Mouse (Mus musculus): ENCODE data around the gene Flt3l. TPM values are rescaled to one million over a fixed set of nuclear protein-coding genes. Genes with fewer than 3 reads are reported as not detected.
A peak's percentile ranks its signal among the peaks of the same experiment; 100 is the strongest.

Flt3l gene
- total and polyA plus RNA-seq, 2 experiments from 2014 or later = 1.9 to 2.3 TPM

- ATAC-seq = no peak
- TF ChIP-seq CTCF (IDR thresholded peaks at IDR 0.05; ENCODE audit: low read depth) = no peak
- WGBS = 85% methylated on average over 12 of the region's 12 CpGs
Observed at GRCm38 (mm10) chr7:45137171-45138006, 1.2 kb upstream of the Flt3l start.

GRCm38 (mm10) chr7:45135370-45135769 is 862 bp downstream of the Flt3l start:
- no peak for TF ChIP-seq CTCF (IDR thresholded peaks at IDR 0.05; ENCODE audit: low read depth)
- WGBS = 80% methylated on average over 3 of the region's 3 CpGs
- Histone ChIP-seq H3K27ac (ENCODE audit: low read depth, low read length) (no peak overlapping the region), H3K9ac (no peak overlapping the region), H3K27me3 (ENCODE audit: insufficient read depth, low read length) (0 out of 2 replicates have a peak, but pooled peaks cover 3% of the 10 kb centered on the region), H3K4me3 (ENCODE audit: low read depth, low read length) (no peak overlapping the region), H3K4me2 (ENCODE audit: low read depth) (0 out of 2 replicates have a peak overlapping the region, but pooled peaks have one; percentile 54), H3K9me3 (ENCODE audit: low read length) (no peaks in the 10 kb centered on the region), H3K36me3 (ENCODE audit: insufficient read depth) (no peaks in the 10 kb centered on the region), H3K4me1 (ENCODE audit: insufficient read depth) (no peaks in the 10 kb centered on the region)
- DNase-seq (no peak), ATAC-seq (no peak)

More at GRCm38 (mm10) chr7:45137171-45138006, 1.2 kb upstream of the Flt3l start:
- Histone ChIP-seq H3K4me3 (ENCODE audit: low read depth, low read length) (no peak overlapping the region), H3K27ac (ENCODE audit: low read depth, low read length) (no peak overlapping the region), H3K27me3 (ENCODE audit: insufficient read depth, low read length) (0 out of 2 replicates have a peak, but pooled peaks cover 3% of the 10 kb centered on the region), H3K4me2 (ENCODE audit: low read depth) (no peak overlapping the region), H3K36me3 (ENCODE audit: insufficient read depth) (no peaks in the 10 kb centered on the region), H3K4me1 (ENCODE audit: insufficient read depth) (no peaks in the 10 kb centered on the region), H3K9ac (no peak overlapping the region), H3K9me3 (ENCODE audit: low read length) (no peaks in the 10 kb centered on the region)
- no peak for DNase-seq

DNA sequence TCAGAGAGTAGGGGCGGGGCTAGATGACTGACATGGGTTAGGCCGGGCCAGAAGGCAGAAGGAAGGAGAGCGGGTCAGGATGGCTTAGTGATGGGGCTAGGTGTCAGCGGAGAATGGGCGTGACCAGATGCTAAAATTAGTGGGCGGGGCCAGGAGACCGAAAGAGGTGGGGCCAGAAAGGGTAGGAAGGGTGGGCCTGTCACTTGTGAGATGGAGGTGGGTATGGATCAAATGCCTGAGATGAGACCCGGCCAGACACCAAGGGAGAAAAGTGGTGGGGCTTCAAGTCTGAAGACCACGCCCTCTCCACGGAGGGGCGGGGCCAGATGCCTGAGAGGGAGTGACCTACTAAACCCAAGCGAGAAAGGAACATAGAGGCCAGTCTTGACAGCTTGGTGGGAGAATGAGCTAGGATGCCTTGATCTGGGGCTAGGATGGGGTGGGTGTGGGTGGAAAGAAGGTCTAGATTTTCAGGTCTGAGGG is 1.6 kb downstream of the Flt3l start:
- no peaks in the 10 kb centered on the region for H3K36me3 ChIP-seq (ENCODE audit: insufficient read depth)
- no peak overlapping the region for H3K9ac ChIP-seq
- no peak for ATAC-seq
- H3K9me3 ChIP-seq (ENCODE audit: low read length) = no peaks in the 10 kb centered on the region
- H3K27me3 ChIP-seq (ENCODE audit: insufficient read depth, low read length) = 0 out of 2 replicates have a peak, but pooled peaks cover 3% of the 10 kb centered on the region
- TF ChIP-seq CTCF (IDR thresholded peaks at IDR 0.05; ENCODE audit: low read depth) = no peak
- H3K4me3 ChIP-seq (ENCODE audit: low read depth, low read length) = no peak overlapping the region
- H3K4me1 ChIP-seq (ENCODE audit: insufficient read depth) = 0 out of 2 replicates have a peak, but pooled peaks cover 3% of the 10 kb centered on the region
- no peak overlapping the region for H3K27ac ChIP-seq (ENCODE audit: low read depth, low read length)
- DNase-seq = no peak
- no peak overlapping the region for H3K4me2 ChIP-seq (ENCODE audit: low read depth)
- 11% methylated on average over 12 of the region's 12 CpGs for WGBS

DNA sequence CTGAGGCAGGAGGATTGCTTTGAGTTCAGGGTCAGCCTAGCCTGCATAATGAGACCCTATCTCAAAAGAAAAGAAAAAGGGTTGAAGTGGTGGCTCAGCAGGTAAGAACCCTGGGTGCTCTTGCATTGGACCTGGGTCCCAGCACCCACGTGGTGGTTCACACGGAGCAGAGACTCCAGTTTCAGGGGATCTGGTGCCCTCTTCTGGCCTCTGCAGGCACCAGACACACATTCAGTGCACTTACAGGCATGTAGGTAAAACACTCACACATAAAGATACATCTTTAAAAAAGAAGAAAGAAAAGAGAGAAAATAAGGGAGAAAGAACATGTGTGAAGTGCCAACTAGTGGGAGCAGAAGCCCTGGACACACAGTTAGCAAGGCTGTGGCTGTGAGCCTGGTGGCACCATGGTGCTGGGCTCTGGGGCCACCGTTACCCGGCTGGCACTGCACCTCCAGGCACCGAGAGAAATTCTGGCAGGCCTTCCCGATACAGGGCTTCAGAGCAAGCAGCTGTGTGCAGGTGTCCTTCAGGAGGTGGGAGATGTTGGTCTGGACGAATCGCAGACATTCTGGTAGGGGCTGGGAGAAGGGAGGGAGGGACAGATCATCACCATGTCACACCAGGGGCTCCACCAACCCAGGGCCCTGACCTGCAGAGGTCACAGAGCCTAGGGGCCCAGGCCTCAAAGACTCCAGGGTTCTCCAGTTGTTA is 2.6 kb downstream of the Flt3l start:
- no peak overlapping the region for H3K9ac ChIP-seq
- H3K9me3 ChIP-seq (ENCODE audit: low read length) = no peaks in the 10 kb centered on the region
- TF ChIP-seq CTCF (IDR thresholded peaks at IDR 0.05; ENCODE audit: low read depth) = no peak
- 0 out of 2 replicates have a peak, but pooled peaks cover 3% of the 10 kb centered on the region for H3K27me3 ChIP-seq (ENCODE audit: insufficient read depth, low read length)
- no peak overlapping the region for H3K4me3 ChIP-seq (ENCODE audit: low read depth, low read length)
- H3K4me2 ChIP-seq (ENCODE audit: low read depth) = no peak overlapping the region
- no peak for ATAC-seq
- H3K27ac ChIP-seq (ENCODE audit: low read depth, low read length) = no peak overlapping the region
- no peaks in the 10 kb centered on the region for H3K36me3 ChIP-seq (ENCODE audit: insufficient read depth)
- H3K4me1 ChIP-seq (ENCODE audit: insufficient read depth) = 0 out of 2 replicates have a peak, but pooled peaks cover 3% of the 10 kb centered on the region
- no peak for DNase-seq
- 79% methylated on average over 8 of the region's 8 CpGs for WGBS

DNA sequence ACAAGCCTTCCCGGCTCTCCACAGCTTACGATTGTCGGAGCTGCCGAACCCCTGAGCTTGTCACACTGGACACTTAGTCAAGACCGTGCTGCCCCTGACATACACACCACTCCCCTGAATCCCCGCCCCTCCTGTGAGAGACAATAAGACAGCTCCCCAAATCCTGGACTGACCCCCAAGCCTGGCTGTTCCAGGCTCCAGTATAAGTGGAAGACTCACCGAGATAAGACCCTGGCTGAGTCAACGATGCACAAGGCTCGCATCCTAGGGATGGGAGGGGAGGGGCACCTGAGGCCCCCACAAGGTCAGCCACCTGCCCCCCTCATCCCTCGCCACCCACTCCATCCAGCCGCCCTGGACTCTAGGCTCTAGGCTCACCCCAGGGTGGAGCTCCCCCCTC is 4.4 kb downstream of the Flt3l start:
- Histone ChIP-seq H3K9me3 (ENCODE audit: low read length) (no peaks in the 10 kb centered on the region), H3K4me1 (ENCODE audit: insufficient read depth) (peaks cover 3% of the 10 kb centered on the region; the same call in 1 of the 2 replicates), H3K9ac (no peak overlapping the region), H3K27ac (ENCODE audit: low read depth, low read length) (no peak overlapping the region), H3K27me3 (ENCODE audit: insufficient read depth, low read length) (no peaks in the 10 kb centered on the region), H3K36me3 (ENCODE audit: insufficient read depth) (peaks cover 4% of the 10 kb centered on the region), H3K4me3 (ENCODE audit: low read depth, low read length) (no peak overlapping the region), H3K4me2 (ENCODE audit: low read depth) (no peak overlapping the region)
- ATAC-seq = no peak
- 74% methylated on average over 11 of the region's 11 CpGs for WGBS
- no peak for DNase-seq
- no peak for TF ChIP-seq CTCF (IDR thresholded peaks at IDR 0.05; ENCODE audit: low read depth)

DNA sequence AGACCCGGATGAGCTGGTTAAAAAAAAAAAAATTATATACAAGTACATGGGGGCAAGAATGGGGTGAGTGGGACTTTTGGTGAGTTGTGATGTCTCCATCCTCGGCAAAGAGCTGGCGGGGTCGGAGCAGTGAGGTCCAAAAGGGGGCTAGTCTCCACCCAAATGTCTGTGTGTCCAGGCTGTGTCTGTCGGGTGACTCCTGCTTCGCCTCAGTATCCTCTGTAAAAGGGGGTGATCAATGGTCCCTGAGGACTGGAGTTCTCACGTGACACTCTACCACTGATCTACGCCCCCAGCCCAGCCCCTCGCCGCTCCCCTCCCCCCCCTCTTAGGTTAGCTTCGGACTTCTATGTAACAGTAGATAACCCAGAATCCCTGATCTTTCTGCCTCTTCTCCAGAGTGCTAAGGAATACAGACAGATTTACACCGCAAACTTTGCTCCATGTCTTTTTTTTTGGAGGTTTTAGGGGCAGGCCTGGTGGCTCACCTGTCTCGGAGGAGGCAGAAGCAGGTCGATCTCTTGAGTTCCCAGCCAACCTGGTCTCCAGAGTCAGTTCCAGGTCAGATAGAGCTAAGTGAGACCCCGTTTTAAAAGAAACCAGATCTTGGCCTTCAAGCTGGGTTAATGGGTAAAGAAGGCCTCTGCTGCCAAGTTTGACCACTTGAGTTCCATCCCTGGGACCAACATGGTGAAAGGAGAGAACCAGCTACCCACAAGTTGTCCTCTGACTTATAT is 6.3 kb downstream of the Flt3l start:
- Histone ChIP-seq H3K4me2 (ENCODE audit: low read depth) (peak overlapping the region; percentile 57), H3K9me3 (ENCODE audit: low read length) (no peaks in the 10 kb centered on the region), H3K4me3 (ENCODE audit: low read depth, low read length) (peak overlapping the region; percentile 44; the same call in 1 of the 2 replicates), H3K27ac (ENCODE audit: low read depth, low read length) (peak overlapping the region; percentile 93), H3K36me3 (ENCODE audit: insufficient read depth) (peaks cover 24% of the 10 kb centered on the region), H3K27me3 (ENCODE audit: insufficient read depth, low read length) (no peaks in the 10 kb centered on the region), H3K4me1 (ENCODE audit: insufficient read depth) (peaks cover 3% of the 10 kb centered on the region; the same call in 1 of the 2 replicates), H3K9ac (peak overlapping the region; percentile 73)
- DNase-seq (no peak), ATAC-seq (no peak)
- no peak for TF ChIP-seq CTCF (IDR thresholded peaks at IDR 0.05; ENCODE audit: low read depth)
- WGBS = 70% methylated on average over 15 of the region's 15 CpGs
